Mouse (Mus musculus) myocyte (in vitro differentiated cells): Measurements from ENCODE around the gene 0610040J01Rik. TPM values are rescaled to one million over a fixed set of nuclear protein-coding genes. Genes with fewer than 3 reads are reported as not detected.

Experiments
- H3K27me3 ChIP-seq: one replicate; pipeline ENCODE4 v1.6.1; 2011; ENCODE audit not compliant: control insufficient read depth, insufficient read depth, insufficient read length
- H3K36me3 ChIP-seq: one replicate; pipeline ENCODE4 v1.6.1; 2011; ENCODE audit not compliant: control insufficient read depth, insufficient read depth
- H3K4me2 ChIP-seq: one replicate; pipeline ENCODE4 v1.6.1; 2011; ENCODE audit warnings: low read depth, control low read depth
- H3K4me3 ChIP-seq: one replicate; pipeline ENCODE4 v1.5.1; 2011; ENCODE audit warnings: mild to moderate bottlenecking, control low read depth, moderate library complexity
- H3K79me2 ChIP-seq: one replicate; pipeline ENCODE4 v1.6.1; 2011; ENCODE audit not compliant: control insufficient read depth, insufficient read depth
- H3ac ChIP-seq: one replicate; pipeline ENCODE4 v1.6.1; 2011; ENCODE audit not compliant: control insufficient read depth, insufficient read length
- CEBPB ChIP-seq: IDR thresholded peaks from 2 replicates; pipeline ENCODE4 v1.6.1; 2011; ENCODE audit warnings: mild to moderate bottlenecking, moderate library complexity; ENCODE audit not compliant: poor library complexity, insufficient read depth, severe bottlenecking
- E2F4 ChIP-seq: IDR thresholded peaks from one replicate; pipeline ENCODE4 v1.6.1; 2011; ENCODE audit warnings: mild to moderate bottlenecking, control low read depth, moderate library complexity; ENCODE audit not compliant: insufficient read depth
- MAX ChIP-seq: IDR thresholded peaks from one replicate; pipeline ENCODE4 v1.6.1; 2011; ENCODE audit warnings: low read depth, mild to moderate bottlenecking, control low read depth
- MYOD1 ChIP-seq, 3 experiments: IDR thresholded peaks; one replicate each; pipeline ENCODE4 v1.6.1; 2011; ENCODE audit warnings: control low read depth in 2 of 3, low read depth in 2 of 3, mild to moderate bottlenecking in 2 of 3, moderate library complexity in 1 of 3; ENCODE audit not compliant: insufficient read length in 2 of 3, control insufficient read depth in 1 of 3
- MYOG ChIP-seq, 3 experiments: IDR thresholded peaks; one replicate each; pipeline ENCODE4 v1.6.1; 2011; ENCODE audit warnings: control low read depth in 2 of 3, low read depth in 2 of 3, mild to moderate bottlenecking in 2 of 3; ENCODE audit not compliant: insufficient read length in 2 of 3, control insufficient read depth in 1 of 3, insufficient read depth in 1 of 3
- POLR2A ChIP-seq: IDR thresholded peaks from one replicate; pipeline ENCODE4 v1.6.1; 2011; ENCODE audit warnings: low read depth, mild to moderate bottlenecking, control low read depth, moderate library complexity; ENCODE audit not compliant: insufficient read length
- POLR2AphosphoS2 ChIP-seq: IDR thresholded peaks from one replicate; pipeline ENCODE4 v1.6.1; 2011; ENCODE audit warnings: low read depth, control low read depth; ENCODE audit not compliant: insufficient read length
- REST ChIP-seq: IDR thresholded peaks from one replicate; pipeline ENCODE4 v1.6.1; 2011; ENCODE audit warnings: mild to moderate bottlenecking, control low read depth, moderate library complexity; ENCODE audit not compliant: insufficient read depth, insufficient read length
- SRF ChIP-seq: IDR thresholded peaks from one replicate; pipeline ENCODE4 v1.6.1; 2011; ENCODE audit warnings: low read depth; ENCODE audit not compliant: control insufficient read depth, insufficient read length
- TCF12 ChIP-seq: IDR thresholded peaks from one replicate; pipeline ENCODE4 v1.6.1; 2011; ENCODE audit warnings: mild to moderate bottlenecking, control low read depth; ENCODE audit not compliant: poor library complexity, insufficient read depth, severe bottlenecking
- TCF3 ChIP-seq: IDR thresholded peaks from one replicate; pipeline ENCODE4 v1.6.1; 2011; ENCODE audit warnings: low read depth, control low read depth; ENCODE audit not compliant: insufficient read length
- USF1 ChIP-seq: IDR thresholded peaks from one replicate; pipeline ENCODE4 v1.6.1; 2011; ENCODE audit warnings: low read depth, mild to moderate bottlenecking, control low read depth, moderate library complexity
- polyA plus RNA-seq: library from polyadenylated mRNA; unstranded; fragments of >200 nt; fragmentation: generic; extraction: Trizol; gene quantifications from one replicate; pipeline ENCODE4 v1.2.1, GENCODE M21; 2012; ENCODE audit warnings: missing spikeins

Gene 0610040J01Rik
- polyA plus RNA-seq, 1 experiment: not detected

- H3K79me2 ChIP-seq: no peaks in the 10 kb centered on the region
- TF ChIP-seq CEBPB (no peak), MYOG (IDR thresholded peaks at IDR 0.05; ENCODE audit: control insufficient read depth in 1 of 3, insufficient read depth in 1 of 3, insufficient read length in 2 of 3, low read depth in 2 of 3) (no peak), POLR2A (no peak), USF1 (no peak), TCF12 (no peak), REST (no peak), MYOD1 (IDR thresholded peaks at IDR 0.05; ENCODE audit: control insufficient read depth in 1 of 3, insufficient read length in 2 of 3, low read depth in 2 of 3) (no peak), SRF (no peak), TCF3 (no peak), POLR2AphosphoS2 (no peak)
- no peak overlapping the region for H3ac ChIP-seq
- no peak overlapping the region for H3K4me3 ChIP-seq
- H3K4me2 ChIP-seq: no peak overlapping the region
- H3K27me3 ChIP-seq: no peaks in the 10 kb centered on the region
- peaks cover 11% of the 10 kb centered on the region for H3K36me3 ChIP-seq
Measured at GRCm38 (mm10) chr5:63918201-63918600, 106.0 kb downstream of the 0610040J01Rik start.

- peaks cover 26% of the 10 kb centered on the region for H3K36me3 ChIP-seq
- H3K4me2 ChIP-seq: no peak overlapping the region
- H3ac ChIP-seq: no peak overlapping the region
- no peaks in the 10 kb centered on the region for H3K79me2 ChIP-seq
- no peak overlapping the region for H3K4me3 ChIP-seq
- no peaks in the 10 kb centered on the region for H3K27me3 ChIP-seq
- TF ChIP-seq TCF12 (no peak), POLR2AphosphoS2 (no peak), POLR2A (no peak), E2F4 (no peak), CEBPB (no peak), MYOG (IDR thresholded peaks at IDR 0.05; ENCODE audit: control insufficient read depth in 1 of 3, insufficient read depth in 1 of 3, insufficient read length in 2 of 3, low read depth in 2 of 3) (no peak), TCF3 (no peak), USF1 (no peak), MYOD1 (IDR thresholded peaks at IDR 0.05; ENCODE audit: control insufficient read depth in 1 of 3, insufficient read length in 2 of 3, low read depth in 2 of 3) (no peak), SRF (no peak), MAX (no peak), REST (no peak)
Measured at GRCm38 (mm10) chr5:63923305-63924025, 111.3 kb downstream of the 0610040J01Rik start.

- H3K36me3 ChIP-seq: peaks cover 41% of the 10 kb centered on the region
- TF ChIP-seq TCF12 (no peak), SRF (no peak), MAX (no peak), CEBPB (no peak), POLR2AphosphoS2 (no peak), USF1 (no peak), E2F4 (no peak), TCF3 (no peak), REST (no peak), POLR2A (no peak), MYOG (IDR thresholded peaks at IDR 0.05; ENCODE audit: control insufficient read depth in 1 of 3, insufficient read depth in 1 of 3, insufficient read length in 2 of 3, low read depth in 2 of 3) (no peak)
- no peak overlapping the region for H3K4me2 ChIP-seq
- H3K79me2 ChIP-seq: no peaks in the 10 kb centered on the region
- no peak overlapping the region for H3K4me3 ChIP-seq
- no peak overlapping the region for H3ac ChIP-seq
- no peaks in the 10 kb centered on the region for H3K27me3 ChIP-seq
Measured at GRCm38 (mm10) chr5:63925035-63925628, 113.0 kb downstream of the 0610040J01Rik start.

GRCm38 (mm10) chr5:63930824-63931358 lies 118.7 kb downstream of the 0610040J01Rik start:
- no peak overlapping the region for H3K4me2 ChIP-seq
- H3K4me3 ChIP-seq: no peak overlapping the region
- no peaks in the 10 kb centered on the region for H3K79me2 ChIP-seq
- TF ChIP-seq REST (no peak), MYOG (IDR thresholded peaks at IDR 0.05; ENCODE audit: control insufficient read depth in 1 of 3, insufficient read depth in 1 of 3, insufficient read length in 2 of 3, low read depth in 2 of 3) (no peak), SRF (no peak), POLR2AphosphoS2 (no peak)
- H3ac ChIP-seq: no peak overlapping the region
- no peaks in the 10 kb centered on the region for H3K27me3 ChIP-seq
- peaks cover 59% of the 10 kb centered on the region for H3K36me3 ChIP-seq
